Mouse (Mus musculus) thymus, adult 2 months (tissue): ENCODE data around the gene Gclm.

ENCODE experiments used
- CTCF ChIP-seq: fragments of 200-500 bp; IDR thresholded peaks from 2 replicates; pipeline ENCODE4 v1.5.1; 2012; ENCODE audit warnings: mild to moderate bottlenecking, control low read depth, low read length, moderate library complexity, borderline replicate concordance; ENCODE audit not compliant: control insufficient read depth, poor library complexity, insufficient read depth; ENCODE audit errors: extremely low read depth
- POLR2A ChIP-seq: fragments of 200-500 bp; IDR thresholded peaks from 2 replicates; pipeline ENCODE4 v1.6.1; 2012; ENCODE audit warnings: mild to moderate bottlenecking, low read length, control low read depth, moderate library complexity; ENCODE audit not compliant: control insufficient read depth, poor library complexity, insufficient read depth; ENCODE audit errors: extremely low read depth

GRCm38 (mm10) chr3:122207766-122208165, 37.6 kb upstream of the Gclm start:
- TF ChIP-seq CTCF (no peak), POLR2A (no peak)
